Mouse (Mus musculus) testis, adult 2 months (tissue): ENCODE measurements around the gene Scyl1.

Experiments
- CTCF ChIP-seq: fragments of 200-500 bp; IDR thresholded peaks from 2 replicates; pipeline ENCODE4 v1.5.1; 2012; ENCODE audit warnings: low read depth, mild to moderate bottlenecking, inconsistent platforms, low read length, moderate library complexity; ENCODE audit not compliant: control insufficient read depth, insufficient read depth, insufficient replicate concordance
- POLR2A ChIP-seq: fragments of 200-500 bp; IDR thresholded peaks from 2 replicates; pipeline ENCODE4 v1.6.1; 2012; ENCODE audit warnings: low read depth, mild to moderate bottlenecking, inconsistent platforms, low read length, moderate library complexity; ENCODE audit not compliant: control insufficient read depth

- no peak for TF ChIP-seq POLR2A
- TF ChIP-seq CTCF, result no peak
Measured at GRCm38 (mm10) chr19:5781532-5781931, 10.3 kb upstream of the Scyl1 start.
